Mouse (Mus musculus) ES-Bruce4 (cell line): ENCODE measurements at regions not wholly inside any gene's neighbourhood (a gene's known extent, or its start where the extent isn't known, plus 50 kb on each side); places are given as distances from the start of the nearest gene placed in this dataset.
A peak's percentile ranks its signal among the peaks of the same experiment; 100 is the strongest.

Experiments used
- CTCF ChIP-seq: IDR thresholded peaks from one replicate; pipeline ENCODE4 v1.8.1; 2011; ENCODE audit warnings: low read depth, low read length
- EP300 ChIP-seq: IDR thresholded peaks from 2 replicates; pipeline ENCODE4 v1.6.1; 2011; ENCODE audit warnings: low read depth, low read length; ENCODE audit not compliant: insufficient read depth
- POLR2A ChIP-seq: IDR thresholded peaks from one replicate; pipeline ENCODE4 v1.8.1; 2011; ENCODE audit warnings: low read length; ENCODE audit not compliant: insufficient read depth

DNA sequence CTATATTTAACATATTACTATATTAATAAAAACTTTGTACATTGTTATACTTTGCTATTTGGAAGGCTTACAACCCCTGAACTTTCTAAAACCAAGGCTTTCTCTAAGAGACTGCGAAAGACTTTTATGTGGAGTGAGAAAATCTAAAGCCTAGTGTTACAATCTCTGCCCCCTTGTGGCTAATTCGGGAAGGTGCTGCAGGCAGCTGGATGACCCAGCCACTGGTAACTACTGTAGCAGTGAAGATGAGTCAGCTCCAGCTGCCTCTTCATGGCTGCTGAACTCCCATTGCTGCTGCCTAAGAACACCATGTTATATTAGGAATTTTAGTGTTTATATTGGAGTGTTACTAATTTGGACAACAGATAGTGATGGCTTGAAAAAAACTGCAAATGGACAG, 539.7 kb downstream of the Elavl2 start:
- TF ChIP-seq CTCF (peak; percentile 55), POLR2A (no peak), EP300 (no peak)
